Mouse (Mus musculus): Measurements from ENCODE around the gene Slc27a1. TPM values are rescaled to one million over a fixed set of nuclear protein-coding genes. Genes with fewer than 3 reads are reported as not detected.
A peak's percentile ranks its signal among the peaks of the same experiment; 100 is the strongest.

The Slc27a1 gene
- polyA plus RNA-seq, 1 experiment from 2014 or later: 18.8 TPM

DNA sequence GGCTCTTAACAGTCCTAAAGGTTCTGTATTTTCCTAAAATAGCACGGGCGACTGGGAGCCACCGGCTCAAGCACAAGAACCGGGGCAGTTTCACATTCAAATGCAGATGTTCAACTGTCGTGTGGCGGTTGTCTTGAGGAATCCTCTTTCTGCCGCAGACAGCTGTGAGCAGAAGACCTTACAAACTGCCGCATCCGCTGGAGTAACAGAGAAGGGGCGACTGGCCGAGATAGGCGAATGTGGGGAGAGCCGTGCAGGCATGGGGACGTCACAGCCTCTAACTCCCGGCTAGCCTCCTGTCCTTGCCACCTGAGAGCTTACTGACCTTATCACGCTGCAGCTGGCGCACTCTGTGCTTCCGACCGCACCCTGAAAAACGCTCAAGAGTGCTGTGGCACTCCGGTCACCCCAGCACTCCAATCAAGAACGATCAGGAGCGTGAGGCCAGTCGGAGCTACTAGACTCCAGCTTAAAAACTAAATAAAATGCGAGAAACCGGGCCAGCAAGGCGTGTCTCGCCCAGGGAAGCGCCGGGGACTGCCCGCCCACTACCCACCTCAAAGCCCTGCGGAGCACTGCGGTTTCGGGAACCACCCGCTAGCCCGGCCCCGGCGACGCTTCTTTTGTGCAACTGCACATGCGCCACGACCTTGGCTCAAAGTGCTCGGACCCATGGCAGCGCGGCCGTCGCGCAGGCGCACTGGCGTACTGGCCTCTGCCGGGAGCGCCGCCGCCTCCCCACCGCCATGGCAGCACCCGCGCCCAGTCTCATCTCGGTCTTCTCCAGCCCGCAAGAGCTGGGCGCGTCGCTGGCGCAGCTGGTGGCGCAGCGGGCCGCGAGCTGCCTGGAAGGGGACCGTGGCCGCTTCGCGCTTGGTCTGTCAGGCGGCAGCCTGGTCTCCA, 23.0 kb downstream of the Slc27a1 start, which contains the start of gene Pgls:
Gene Pgls, plus strand, starts transcription at position 706 of the 903 bp plus-strand sequence.
- peak within 1 kb of the TSS; percentile 99 for H3K27ac ChIP-seq

DNA sequence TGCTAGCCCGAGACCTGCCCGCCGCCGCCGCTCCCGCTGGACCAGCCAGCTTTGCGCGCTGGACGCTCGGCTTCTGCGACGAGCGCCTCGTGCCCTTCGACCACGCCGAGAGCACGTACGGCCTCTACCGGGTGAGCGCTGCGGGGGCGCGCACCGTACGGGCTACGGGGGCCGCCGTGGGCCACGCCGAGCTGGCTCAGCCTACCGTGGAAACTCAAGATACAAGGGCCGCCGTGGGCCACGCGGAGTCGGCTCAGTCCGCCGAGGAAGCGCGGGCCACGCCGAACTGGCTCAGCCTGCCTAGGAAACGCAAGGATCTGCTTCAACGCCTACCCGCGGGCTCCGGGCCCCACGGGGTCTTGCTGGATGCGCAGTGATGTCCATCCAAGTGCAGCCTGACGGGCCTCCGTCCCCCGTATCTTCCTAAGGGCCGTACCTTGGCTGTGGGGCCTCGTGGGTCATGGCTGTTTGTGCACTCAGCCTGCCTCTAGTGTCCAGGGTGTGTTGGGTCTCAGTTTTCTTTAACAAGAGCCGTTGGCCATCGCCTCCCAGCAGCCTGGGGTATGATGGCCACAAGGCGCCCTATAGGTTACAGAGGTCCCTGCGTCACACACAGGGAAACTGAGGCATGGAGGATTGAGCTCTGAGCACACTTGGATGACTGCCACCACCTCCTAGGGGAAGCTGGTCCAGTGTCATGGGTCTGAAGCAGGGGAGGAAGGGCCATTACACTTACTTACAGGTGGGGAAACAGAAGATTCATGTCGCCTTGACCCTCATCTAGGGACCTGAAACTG, 23.9 kb downstream of the Slc27a1 start:
- H3K4me3 ChIP-seq: peak overlapping the region; percentile 82
- no peaks in the 10 kb centered on the region for H3K36me3 ChIP-seq
- H3K9ac ChIP-seq: peak overlapping the region; percentile 96
- peak overlapping the region; percentile 86 for H3K4me2 ChIP-seq
- H3K27me3 ChIP-seq: no peaks in the 10 kb centered on the region
- peak; percentile 71 for ATAC-seq (replicated peaks; ENCODE audit: insufficient number of reproducible peaks, insufficient read depth, low FRiP score, low read depth)
- H3K27ac ChIP-seq: peak overlapping the region; percentile 99
- H3K9me3 ChIP-seq (replicated peaks): no peaks in the 10 kb centered on the region
- peaks cover 32% of the 10 kb centered on the region for H3K4me1 ChIP-seq (replicated peaks)
- 4% methylated on average over 60 of the region's 60 CpGs for WGBS

More for the DNA sequence above, 23.0 kb downstream of the Slc27a1 start, which contains the start of gene Pgls:
- H3K4me1 ChIP-seq (replicated peaks): peaks cover 31% of the 10 kb centered on the region
- peak within 1 kb of the TSS; percentile 82 for H3K4me3 ChIP-seq
- peak within 1 kb of the TSS; percentile 96 for H3K9ac ChIP-seq
- H3K36me3 ChIP-seq: no peaks in the 10 kb centered on the region
- WGBS: under 1% methylated on average over 71 of the region's 71 CpGs
- no peaks in the 10 kb centered on the region for H3K9me3 ChIP-seq (replicated peaks)
- peak; percentile 86 for ATAC-seq (replicated peaks; ENCODE audit: insufficient number of reproducible peaks, insufficient read depth, low FRiP score, low read depth)
- H3K27me3 ChIP-seq: no peaks in the 10 kb centered on the region
- H3K4me2 ChIP-seq: peak within 1 kb of the TSS; percentile 86

GRCm38 (mm10) chr8:71593556-71594323, 25.1 kb downstream of the Slc27a1 start:
- Histone ChIP-seq H3K27me3 (no peaks in the 10 kb centered on the region), H3K4me2 (peak overlapping the region; percentile 86; the same call in 1 of the 2 replicates), H3K4me3 (peak overlapping the region; percentile 82; the same call in 1 of the 2 replicates), H3K9me3 (replicated peaks) (no peaks in the 10 kb centered on the region), H3K9ac (0 out of 2 replicates have a peak overlapping the region, but pooled peaks have one; percentile 96), H3K36me3 (no peaks in the 10 kb centered on the region), H3K27ac (no peak overlapping the region), H3K4me1 (replicated peaks) (peaks cover 32% of the 10 kb centered on the region)
- no peak for ATAC-seq (replicated peaks; ENCODE audit: insufficient number of reproducible peaks, insufficient read depth, low FRiP score, low read depth)
- WGBS: 88% methylated on average over 8 of the region's 8 CpGs

DNA sequence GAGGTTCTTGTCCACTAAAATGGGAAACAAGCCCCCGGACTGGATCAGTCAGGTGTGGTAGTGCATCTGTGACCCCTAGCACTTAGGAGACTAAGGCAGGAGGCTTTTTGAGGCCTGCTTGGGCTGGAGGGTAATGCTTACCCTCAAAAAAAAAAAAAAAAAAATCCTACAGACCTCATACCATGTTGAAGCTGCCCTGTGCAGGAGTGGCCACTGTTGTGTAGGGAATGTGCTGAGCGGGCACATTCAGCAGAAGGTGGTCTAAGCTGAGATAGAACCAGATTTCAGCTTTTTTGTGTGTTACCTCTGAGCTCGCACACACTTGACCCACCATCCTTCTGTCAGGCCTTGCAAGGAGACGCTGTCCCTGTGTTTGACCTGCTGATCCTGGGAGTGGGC, 25.6 kb downstream of the Slc27a1 start:
- Histone ChIP-seq H3K27me3 (no peaks in the 10 kb centered on the region), H3K4me3 (no peak overlapping the region), H3K4me2 (no peak overlapping the region), H3K36me3 (no peaks in the 10 kb centered on the region), H3K9me3 (replicated peaks) (no peaks in the 10 kb centered on the region), H3K9ac (no peak overlapping the region), H3K4me1 (replicated peaks) (peaks cover 32% of the 10 kb centered on the region), H3K27ac (no peak overlapping the region)
- WGBS: 93% methylated on average over 4 of the region's 4 CpGs
- ATAC-seq (replicated peaks; ENCODE audit: insufficient number of reproducible peaks, insufficient read depth, low FRiP score, low read depth): no peak

DNA sequence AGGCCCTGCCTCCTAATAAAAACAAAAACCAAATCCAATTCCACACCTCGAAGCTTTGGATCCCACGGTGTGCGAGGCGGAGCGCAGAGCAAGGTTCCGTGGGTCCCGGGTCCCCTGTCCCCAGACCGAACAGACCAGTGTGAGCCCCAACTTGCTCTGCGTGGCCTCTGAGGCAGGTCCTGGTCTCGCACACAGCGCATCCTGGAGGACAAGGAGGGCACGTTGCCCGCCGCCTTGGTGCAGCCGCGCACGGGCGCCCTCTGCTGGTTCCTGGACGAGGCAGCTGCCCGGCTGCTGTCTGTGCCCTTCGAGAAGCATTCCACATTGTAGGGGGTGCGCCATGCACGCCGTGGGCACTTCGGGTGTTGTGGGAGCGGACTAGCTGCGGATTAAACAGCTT, 27.2 kb downstream of the Slc27a1 start:
- H3K36me3 ChIP-seq: 0 out of 2 replicates have a peak, but pooled peaks cover 5% of the 10 kb centered on the region
- H3K4me1 ChIP-seq (replicated peaks): peaks cover 29% of the 10 kb centered on the region
- ATAC-seq (replicated peaks; ENCODE audit: insufficient number of reproducible peaks, insufficient read depth, low FRiP score, low read depth): no peak
- WGBS: 9% methylated on average over 27 of the region's 27 CpGs
- 0 out of 2 replicates have a peak overlapping the region, but pooled peaks have one; percentile 8 for H3K9ac ChIP-seq
- no peaks in the 10 kb centered on the region for H3K9me3 ChIP-seq (replicated peaks)
- H3K27ac ChIP-seq: no peak overlapping the region
- H3K4me2 ChIP-seq: no peak overlapping the region
- H3K4me3 ChIP-seq: no peak overlapping the region
- H3K27me3 ChIP-seq: peaks cover 10% of the 10 kb centered on the region

GRCm38 (mm10) chr8:71596384-71596783, 27.7 kb downstream of the Slc27a1 start:
- 57% methylated on average over 6 of the region's 6 CpGs for WGBS
- Histone ChIP-seq H3K9ac (no peak overlapping the region), H3K4me2 (no peak overlapping the region)

GRCm38 (mm10) chr8:71596798-71597197, 28.1 kb downstream of the Slc27a1 start:
- Histone ChIP-seq H3K4me2 (no peak overlapping the region), H3K9ac (no peak overlapping the region), H3K27me3 (peaks cover 19% of the 10 kb centered on the region), H3K9me3 (replicated peaks) (no peaks in the 10 kb centered on the region), H3K36me3 (0 out of 2 replicates have a peak, but pooled peaks cover 5% of the 10 kb centered on the region), H3K4me3 (no peak overlapping the region), H3K27ac (no peak overlapping the region), H3K4me1 (replicated peaks) (peaks cover 25% of the 10 kb centered on the region)
- no peak for ATAC-seq (replicated peaks; ENCODE audit: insufficient number of reproducible peaks, insufficient read depth, low FRiP score, low read depth)
- 69% methylated on average over 4 of the region's 4 CpGs for WGBS

More at GRCm38 (mm10) chr8:71596384-71596783, 27.7 kb downstream of the Slc27a1 start:
- Histone ChIP-seq H3K4me3 (no peak overlapping the region), H3K27ac (no peak overlapping the region), H3K36me3 (0 out of 2 replicates have a peak, but pooled peaks cover 5% of the 10 kb centered on the region), H3K9me3 (replicated peaks) (no peaks in the 10 kb centered on the region), H3K27me3 (peaks cover 15% of the 10 kb centered on the region), H3K4me1 (replicated peaks) (peaks cover 25% of the 10 kb centered on the region)
- no peak for ATAC-seq (replicated peaks; ENCODE audit: insufficient number of reproducible peaks, insufficient read depth, low FRiP score, low read depth)

- no peak within 1 kb of the TSS for H3K27ac ChIP-seq
- H3K4me1 ChIP-seq (replicated peaks): peaks cover 32% of the 10 kb centered on the region
- ATAC-seq (replicated peaks; ENCODE audit: insufficient number of reproducible peaks, insufficient read depth, low FRiP score, low read depth): no peak
- no peak within 1 kb of the TSS for H3K4me2 ChIP-seq
- H3K36me3 ChIP-seq: 0 out of 2 replicates have a peak, but pooled peaks cover 5% of the 10 kb centered on the region
- H3K9me3 ChIP-seq (replicated peaks): no peaks in the 10 kb centered on the region
- H3K4me3 ChIP-seq: no peak within 1 kb of the TSS
- 82% methylated on average over 3 of the region's 3 CpGs for WGBS
- H3K27me3 ChIP-seq: peaks cover 26% of the 10 kb centered on the region
- H3K9ac ChIP-seq: no peak within 1 kb of the TSS
These were observed 28.8 kb downstream of the Slc27a1 start, which contains the start of gene Fam129c for GRCm38 (mm10) chr8:71597451-71597850. Gene Fam129c, plus strand, starts transcription at chr8:71597648.

DNA sequence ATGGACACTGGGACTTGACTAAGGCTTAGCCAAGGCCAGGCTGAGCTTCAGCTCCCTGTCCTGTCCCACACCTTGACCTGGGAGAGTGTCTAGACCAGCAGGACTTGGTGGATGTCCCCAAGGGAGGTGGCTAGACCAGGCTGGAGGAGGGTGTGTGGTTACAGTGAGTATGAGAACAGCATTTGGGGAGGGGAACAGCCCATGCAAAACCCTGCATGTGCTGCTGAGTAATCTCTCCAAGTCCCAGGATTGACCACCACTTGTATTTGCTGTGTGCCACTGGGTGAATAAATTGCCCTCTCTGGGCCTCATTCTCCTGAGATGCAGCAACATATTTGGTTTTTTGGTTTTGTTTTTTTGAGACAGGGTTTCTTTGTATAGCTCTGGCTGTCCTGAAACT, 29.7 kb downstream of the Slc27a1 start:
- no peak overlapping the region for H3K4me2 ChIP-seq
- no peak overlapping the region for H3K4me3 ChIP-seq
- no peak for ATAC-seq (replicated peaks; ENCODE audit: insufficient number of reproducible peaks, insufficient read depth, low FRiP score, low read depth)
- H3K27me3 ChIP-seq: peaks cover 35% of the 10 kb centered on the region
- no peak overlapping the region for H3K27ac ChIP-seq
- no peaks in the 10 kb centered on the region for H3K9me3 ChIP-seq (replicated peaks)
- peaks cover 32% of the 10 kb centered on the region for H3K4me1 ChIP-seq (replicated peaks)
- no peak overlapping the region for H3K9ac ChIP-seq
- 0 out of 2 replicates have a peak, but pooled peaks cover 5% of the 10 kb centered on the region for H3K36me3 ChIP-seq

- Histone ChIP-seq H3K4me1 (replicated peaks) (peaks cover 29% of the 10 kb centered on the region), H3K27ac (no peak overlapping the region), H3K36me3 (0 out of 2 replicates have a peak, but pooled peaks cover 5% of the 10 kb centered on the region), H3K9ac (no peak overlapping the region), H3K9me3 (replicated peaks) (no peaks in the 10 kb centered on the region), H3K4me3 (no peak overlapping the region), H3K4me2 (no peak overlapping the region), H3K27me3 (peaks cover 40% of the 10 kb centered on the region)
- ATAC-seq (replicated peaks; ENCODE audit: insufficient number of reproducible peaks, insufficient read depth, low FRiP score, low read depth): no peak
- 89% methylated on average over 5 of the region's 5 CpGs for WGBS
These were observed 30.2 kb downstream of the Slc27a1 start for GRCm38 (mm10) chr8:71598841-71599240.

Measured in heart, embryonic 15.5 days (tissue).